Mouse (Mus musculus) stomach, postnatal 0 days (tissue): Measurements from ENCODE around the gene Slc6a6.

Experiments used
- CTCF ChIP-seq: IDR thresholded peaks from 2 replicates; pipeline ENCODE4 v1.5.1; 2016; ENCODE audit warnings: antibody characterized with exemption, low read depth, mild to moderate bottlenecking, moderate library complexity
- EP300 ChIP-seq: optimal IDR thresholded peaks from 2 replicates; pipeline ENCODE3; 2016; ENCODE audit warnings: antibody characterized with exemption

GRCm38 (mm10) chr6:91773951-91774350, 90.1 kb downstream of the Slc6a6 start:
- no peak for TF ChIP-seq CTCF
- TF ChIP-seq EP300, result no peak
